Mouse (Mus musculus) liver, embryonic 11.5 days (tissue): ENCODE data around the gene Pa2g4. TPM values are rescaled to one million over a fixed set of nuclear protein-coding genes. Genes with fewer than 3 reads are reported as not detected.

Experiments
- ATAC-seq: fragments of 200-750 bp; cut with Nextera tagmentation; replicated peaks from 2 replicates; pipeline ENCODE4 v1.8.0; 2017; ENCODE audit warnings: moderate number of reproducible peaks, mild to moderate bottlenecking, moderate TSS enrichment, moderate library complexity; ENCODE audit not compliant: low FRiP score
- DNase-seq: peaks from one replicate; pipeline ENCODE4 v3.0.0-alpha.2; 2017; ENCODE audit warnings: low spot score
- H3K27ac ChIP-seq: fragments of 300-500 bp; sonication (generic); 2 replicates; pipeline ENCODE4 v1.5.1; 2014; ENCODE audit warnings: mild to moderate bottlenecking, low read depth, low read length, control low read depth
- H3K27me3 ChIP-seq: fragments of 300-500 bp; sonication (generic); replicated peaks from 2 replicates; pipeline ENCODE4 v1.6.1; 2014; ENCODE audit warnings: low read length, mixed read lengths; ENCODE audit not compliant: control insufficient read depth, insufficient read depth
- H3K36me3 ChIP-seq: fragments of 300-500 bp; sonication (generic); 2 replicates; pipeline ENCODE4 v1.6.1; 2014; ENCODE audit warnings: mild to moderate bottlenecking, low read length, moderate library complexity, mixed read lengths; ENCODE audit not compliant: control insufficient read depth, insufficient read depth
- H3K4me1 ChIP-seq: fragments of 300-500 bp; sonication (generic); replicated peaks from 2 replicates; pipeline ENCODE4 v1.6.1; 2014; ENCODE audit warnings: low read length, mixed read lengths; ENCODE audit not compliant: control insufficient read depth, insufficient read depth
- H3K4me2 ChIP-seq: fragments of 300-500 bp; sonication (generic); 2 replicates; pipeline ENCODE4 v1.6.1; 2014; ENCODE audit warnings: mild to moderate bottlenecking, control low read depth, moderate library complexity
- H3K4me3 ChIP-seq: fragments of 300-500 bp; sonication (generic); 2 replicates; pipeline ENCODE4 v1.5.1; 2014; ENCODE audit warnings: low read depth, low read length, control low read depth
- H3K9ac ChIP-seq: fragments of 300-500 bp; sonication (generic); 2 replicates; pipeline ENCODE4 v1.6.1; 2014; ENCODE audit warnings: low read depth, low read length, control low read depth
- H3K9me3 ChIP-seq: fragments of 300-500 bp; sonication (generic); 2 replicates; pipeline ENCODE4 v1.6.1; 2016; ENCODE audit warnings: low read length, inconsistent platforms, mixed read lengths; ENCODE audit not compliant: control insufficient read depth
- WGBS: fragments of 180-500 bp; shearing (Covaris S2); extraction: QIAGEN DNeasy Blood & Tissue Kit; methylation state at CpG from one replicate; pipeline ENCODE4 v1.1.7; 2014; 5-methylcytosine and 5-hydroxymethylcytosine counted together
- polyA plus RNA-seq: library from polyadenylated mRNA; unstranded; fragments of >200 nt; fragmentation: Nextera tagmentation; extraction: Ambion mirVana; gene quantifications from 2 replicates; pipeline ENCODE4 v1.2.1, GENCODE M21; 2014

The Pa2g4 gene
- polyA plus RNA-seq, 1 experiment from 2014 or later = 384 TPM

DNA sequence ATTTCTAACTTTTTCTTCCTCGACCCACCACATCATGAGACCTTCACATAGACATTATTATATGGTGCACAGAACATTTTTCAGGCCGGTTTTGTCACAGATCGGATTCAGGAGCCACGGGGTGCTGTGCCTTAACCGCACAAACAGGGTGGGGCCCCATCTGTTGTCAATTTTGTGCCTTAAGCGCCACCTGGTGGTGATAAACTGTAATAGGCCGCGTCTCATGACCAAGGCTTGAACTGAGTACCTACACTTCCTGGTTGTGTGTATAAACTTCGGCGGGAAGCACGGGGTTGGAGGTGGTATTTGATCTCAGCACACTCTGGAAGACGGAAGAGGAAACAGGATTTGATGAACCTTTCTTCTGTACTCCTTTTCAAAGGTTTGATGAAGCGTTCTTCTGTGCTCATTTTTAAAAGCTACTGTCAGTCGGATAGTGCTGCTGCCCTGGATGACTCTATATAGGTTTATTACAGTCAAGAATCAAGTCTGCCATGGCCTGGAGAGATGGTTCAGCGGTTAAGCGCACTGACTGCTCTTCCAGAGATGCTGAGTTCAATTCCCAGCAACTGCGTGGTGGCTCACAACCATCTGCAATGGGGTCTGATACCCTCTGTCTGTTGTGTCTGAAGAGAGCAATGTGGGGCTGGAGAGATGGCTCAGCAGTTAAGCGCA lies 29.4 kb downstream of the Pa2g4 start:
- Histone ChIP-seq H3K4me1 (peaks cover 5% of the 10 kb centered on the region; the same call in 1 of the 2 replicates), H3K9ac (peak overlapping the region; percentile 56), H3K27ac (0 out of 2 replicates have a peak overlapping the region, but pooled peaks have one; percentile 21), H3K4me2 (peak overlapping the region; percentile 50), H3K27me3 (no peaks in the 10 kb centered on the region), H3K36me3 (no peaks in the 10 kb centered on the region), H3K4me3 (0 out of 2 replicates have a peak overlapping the region, but pooled peaks have one; percentile 10), H3K9me3 (no peaks in the 10 kb centered on the region)
- peak; percentile 84 for DNase-seq
- ATAC-seq = peak; percentile 93
- WGBS = 19% methylated on average over 18 of the region's 18 CpGs

DNA sequence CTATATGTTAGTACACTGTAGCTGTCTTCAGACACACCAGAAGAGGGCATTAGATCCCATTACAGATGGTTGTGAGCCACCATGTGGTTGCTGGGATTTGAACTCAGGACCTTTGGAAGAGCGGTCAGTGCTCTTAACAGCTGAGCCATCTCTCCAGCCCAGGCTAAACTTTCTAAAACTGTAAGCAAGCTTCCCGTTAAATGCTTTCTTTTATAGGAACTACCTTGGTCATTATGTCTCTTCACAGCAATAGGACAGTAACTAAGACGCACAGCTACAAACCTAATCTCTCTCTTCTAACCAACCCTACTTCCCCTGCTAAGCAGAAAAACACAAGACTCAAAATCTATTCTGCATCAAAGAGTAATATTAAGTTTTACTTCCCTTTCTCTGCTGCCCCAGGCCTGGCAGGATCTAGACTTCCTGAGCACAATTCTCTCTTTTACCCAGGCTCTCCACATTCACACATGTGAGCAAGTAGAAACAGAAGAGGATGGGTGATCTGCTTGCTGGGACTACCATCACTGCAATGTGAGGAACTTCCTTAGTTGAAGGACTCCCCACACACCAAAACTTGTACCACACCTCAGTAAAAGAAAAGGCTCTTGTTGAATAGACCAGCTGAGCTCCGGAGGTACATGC lies 30.0 kb downstream of the Pa2g4 start:
- Histone ChIP-seq H3K27ac (no peak overlapping the region), H3K4me1 (peaks cover 5% of the 10 kb centered on the region; the same call in 1 of the 2 replicates), H3K36me3 (no peaks in the 10 kb centered on the region), H3K4me2 (peak overlapping the region; percentile 50), H3K9ac (peak overlapping the region; percentile 50), H3K27me3 (no peaks in the 10 kb centered on the region), H3K4me3 (0 out of 2 replicates have a peak overlapping the region, but pooled peaks have one; percentile 10), H3K9me3 (no peaks in the 10 kb centered on the region)
- 65% methylated on average over 4 of the region's 4 CpGs for WGBS
- ATAC-seq (peak; percentile 13; the same call in 1 of the 2 replicates), DNase-seq (no peak)

GRCm38 (mm10) chr10:128535206-128535605 lies 30.6 kb downstream of the Pa2g4 start:
- H3K27ac ChIP-seq = no peak overlapping the region
- no peaks in the 10 kb centered on the region for H3K36me3 ChIP-seq
- H3K4me1 ChIP-seq = peaks cover 5% of the 10 kb centered on the region; the same call in 1 of the 2 replicates
- DNase-seq (no peak), ATAC-seq (no peak)
- H3K9me3 ChIP-seq = no peaks in the 10 kb centered on the region
- no peak overlapping the region for H3K4me2 ChIP-seq
- no peak overlapping the region for H3K4me3 ChIP-seq
- 80% methylated on average over 2 of the region's 2 CpGs for WGBS
- no peak overlapping the region for H3K9ac ChIP-seq
- no peaks in the 10 kb centered on the region for H3K27me3 ChIP-seq

GRCm38 (mm10) chr10:128526366-128527356 lies 39.1 kb downstream of the Pa2g4 start:
- Histone ChIP-seq H3K9ac (peak overlapping the region; percentile 54), H3K27ac (peak overlapping the region; percentile 2; the same call in 1 of the 2 replicates), H3K4me3 (peak overlapping the region; percentile 89), H3K36me3 (no peaks in the 10 kb centered on the region), H3K27me3 (0 out of 2 replicates have a peak, but pooled peaks cover 3% of the 10 kb centered on the region), H3K4me1 (peaks cover 18% of the 10 kb centered on the region), H3K9me3 (no peaks in the 10 kb centered on the region), H3K4me2 (peak overlapping the region; percentile 93)
- DNase-seq (no peak), ATAC-seq (peak; percentile 32; the same call in 1 of the 2 replicates)
- 28% methylated on average over 28 of the region's 28 CpGs for WGBS

- Histone ChIP-seq H3K4me3 (peak within 1 kb of the TSS; percentile 89), H3K9ac (peak within 1 kb of the TSS; percentile 89), H3K36me3 (no peaks in the 10 kb centered on the region), H3K27me3 (0 out of 2 replicates have a peak, but pooled peaks cover 3% of the 10 kb centered on the region), H3K9me3 (no peaks in the 10 kb centered on the region), H3K4me2 (peak within 1 kb of the TSS; percentile 93), H3K27ac (peak within 1 kb of the TSS; percentile 84), H3K4me1 (peaks cover 18% of the 10 kb centered on the region)
- ATAC-seq (peak; percentile 96), DNase-seq (peak; percentile 90)
- under 1% methylated on average over 37 of the region's 37 CpGs for WGBS
Measured at GRCm38 (mm10) chr10:128525671-128526308, 40.0 kb downstream of the Pa2g4 start, which contains the start of gene Esyt1. Esyt1 (minus strand) TSS chr10:128525871.

DNA sequence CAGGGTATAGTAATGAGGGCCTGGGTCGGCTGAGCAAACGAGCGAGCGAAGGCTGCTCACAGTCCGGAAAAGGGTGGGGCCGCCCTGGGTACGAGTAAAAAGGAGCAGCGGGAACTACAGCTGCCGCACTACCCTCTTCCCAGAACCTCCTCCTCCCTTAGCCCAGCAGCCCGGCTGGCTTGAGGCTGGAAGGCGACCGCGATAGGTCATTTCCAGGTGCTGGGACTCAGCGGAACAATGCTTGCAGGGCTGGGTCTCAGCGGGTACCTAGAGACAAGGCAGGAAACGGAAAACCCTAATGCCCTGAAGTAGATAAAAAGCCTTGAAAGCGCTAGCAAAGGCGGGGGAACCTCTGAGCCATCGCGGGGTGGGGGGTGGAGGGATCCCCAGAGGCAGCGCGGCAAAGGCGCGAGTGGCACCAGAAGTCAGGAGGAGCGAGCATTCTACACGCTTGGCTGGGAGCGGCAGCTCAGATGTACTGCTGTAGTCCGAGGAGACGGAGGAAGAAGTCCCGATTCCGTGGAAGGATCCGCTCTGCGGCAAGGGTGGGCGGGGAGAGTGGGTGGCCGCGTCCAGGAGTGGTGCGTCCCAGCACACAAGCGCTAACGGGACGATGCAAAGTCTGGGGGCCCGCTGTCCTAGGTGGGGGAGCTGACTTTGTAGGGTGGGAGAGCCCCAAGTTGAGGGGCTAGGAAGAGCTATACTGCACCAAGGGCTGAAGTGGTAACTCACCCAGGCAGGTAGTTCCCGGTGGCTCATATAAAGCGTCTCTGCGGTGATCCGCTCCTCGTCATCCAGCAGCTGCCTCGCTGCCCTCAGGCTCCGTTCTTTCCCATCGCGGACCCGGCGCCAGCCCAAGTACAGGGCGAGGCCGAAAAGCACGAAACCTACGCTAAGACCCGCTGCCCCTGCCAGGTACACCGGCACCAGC lies 40.8 kb downstream of the Pa2g4 start:
- no peaks in the 10 kb centered on the region for H3K9me3 ChIP-seq
- ATAC-seq (peak; percentile 36), DNase-seq (peak; percentile 79)
- H3K9ac ChIP-seq = peak overlapping the region; percentile 89
- H3K27ac ChIP-seq = peak overlapping the region; percentile 84
- H3K4me3 ChIP-seq = peak overlapping the region; percentile 89
- H3K36me3 ChIP-seq = no peaks in the 10 kb centered on the region
- H3K27me3 ChIP-seq = 0 out of 2 replicates have a peak, but pooled peaks cover 3% of the 10 kb centered on the region
- under 1% methylated on average over 58 of the region's 58 CpGs for WGBS
- peaks cover 18% of the 10 kb centered on the region for H3K4me1 ChIP-seq
- peak overlapping the region; percentile 93 for H3K4me2 ChIP-seq

- DNase-seq = no peak
- no peak for ATAC-seq
- Histone ChIP-seq H3K36me3 (peaks cover 2% of the 10 kb centered on the region; the same call in 1 of the 2 replicates), H3K9me3 (no peaks in the 10 kb centered on the region), H3K27ac (peak overlapping the region; percentile 84), H3K4me1 (peaks cover 18% of the 10 kb centered on the region), H3K4me2 (peak overlapping the region; percentile 93), H3K27me3 (0 out of 2 replicates have a peak, but pooled peaks cover 3% of the 10 kb centered on the region), H3K4me3 (peak overlapping the region; percentile 89), H3K9ac (peak overlapping the region; percentile 89)
- 22% methylated on average over 11 of the region's 11 CpGs for WGBS
Measured at GRCm38 (mm10) chr10:128524111-128524731, 41.6 kb downstream of the Pa2g4 start.
